Mouse (Mus musculus) neural tube, embryonic 11.5 days (tissue): ENCODE measurements around the gene Klhdc4. TPM values are rescaled to one million over a fixed set of nuclear protein-coding genes. Genes with fewer than 3 reads are reported as not detected.

ENCODE experiments used
- ATAC-seq: fragments of 200-750 bp; cut with Nextera tagmentation; 2 replicates; pipeline ENCODE4 v1.8.0; 2017; ENCODE audit warnings: moderate number of reproducible peaks, mild to moderate bottlenecking, moderate TSS enrichment, moderate library complexity; ENCODE audit not compliant: insufficient read depth, low FRiP score, low TSS enrichment
- DNase-seq: peaks from one replicate; pipeline ENCODE4 v3.0.0-alpha.2; 2015; ENCODE audit warnings: low spot score
- H3K27ac ChIP-seq: fragments of 300-500 bp; sonication (generic); 2 replicates; pipeline ENCODE4 v1.5.1; 2014; ENCODE audit warnings: low read depth, mild to moderate bottlenecking, low read length
- H3K27me3 ChIP-seq: fragments of 300-500 bp; sonication (generic); 2 replicates; pipeline ENCODE4 v1.6.1; 2014; ENCODE audit warnings: mild to moderate bottlenecking, low read length, mixed read lengths; ENCODE audit not compliant: control insufficient read depth, insufficient read depth
- H3K36me3 ChIP-seq: fragments of 300-500 bp; sonication (generic); 2 replicates; pipeline ENCODE4 v1.6.1; 2014; ENCODE audit warnings: mild to moderate bottlenecking, low read length, moderate library complexity, mixed read lengths; ENCODE audit not compliant: control insufficient read depth, insufficient read depth
- H3K4me1 ChIP-seq: fragments of 300-500 bp; sonication (generic); 2 replicates; pipeline ENCODE4 v1.6.1; 2014; ENCODE audit warnings: low read length, mixed read lengths; ENCODE audit not compliant: control insufficient read depth, insufficient read depth
- H3K4me2 ChIP-seq: fragments of 300-500 bp; sonication (generic); 2 replicates; pipeline ENCODE4 v1.6.1; 2014; ENCODE audit warnings: low read depth, mild to moderate bottlenecking, moderate library complexity
- H3K4me3 ChIP-seq: fragments of 300-500 bp; sonication (generic); 2 replicates; pipeline ENCODE4 v1.5.1; 2014; ENCODE audit warnings: low read depth, low read length
- H3K9ac ChIP-seq: fragments of 300-500 bp; sonication (generic); 2 replicates; pipeline ENCODE4 v1.6.1; 2014; ENCODE audit warnings: mild to moderate bottlenecking, low read length
- H3K9me3 ChIP-seq: fragments of 300-500 bp; sonication (generic); 2 replicates; pipeline ENCODE4 v1.6.1; 2016; ENCODE audit warnings: low read length; ENCODE audit not compliant: control insufficient read depth
- WGBS: fragments of 180-500 bp; shearing (Covaris S2); extraction: QIAGEN DNeasy Blood & Tissue Kit; methylation state at CpG from one replicate; pipeline ENCODE4 v1.1.7; 2014; 5-methylcytosine and 5-hydroxymethylcytosine counted together
- polyA plus RNA-seq: library from polyadenylated mRNA; unstranded; fragments of >200 nt; fragmentation: Nextera tagmentation; extraction: Ambion mirVana; gene quantifications from 2 replicates; pipeline ENCODE4 v1.2.1, GENCODE M21; 2014

Gene Klhdc4
- polyA plus RNA-seq, 1 experiment from 2014 or later, result 57.8 TPM

GRCm38 (mm10) chr8:121868896-121869295 lies 39.5 kb upstream of the Klhdc4 start:
- H3K9me3 ChIP-seq, result no peaks in the 10 kb centered on the region
- DNase-seq (no peak), ATAC-seq (no peak)
- H3K36me3 ChIP-seq, result no peaks in the 10 kb centered on the region
- no peaks in the 10 kb centered on the region for H3K27me3 ChIP-seq
- H3K27ac ChIP-seq, result no peak overlapping the region
- 0 out of 2 replicates have a peak, but pooled peaks cover 5% of the 10 kb centered on the region for H3K4me1 ChIP-seq
- H3K4me3 ChIP-seq, result no peak overlapping the region
- WGBS, result 89% methylated on average over 7 of the region's 7 CpGs
- H3K4me2 ChIP-seq, result no peak overlapping the region
- no peak overlapping the region for H3K9ac ChIP-seq

- H3K9me3 ChIP-seq, result no peaks in the 10 kb centered on the region
- 84% methylated on average over 5 of the region's 5 CpGs for WGBS
- H3K4me2 ChIP-seq, result no peak overlapping the region
- ATAC-seq (no peak), DNase-seq (no peak)
- no peak overlapping the region for H3K27ac ChIP-seq
- H3K36me3 ChIP-seq, result no peaks in the 10 kb centered on the region
- H3K27me3 ChIP-seq, result no peaks in the 10 kb centered on the region
- H3K4me1 ChIP-seq, result 0 out of 2 replicates have a peak, but pooled peaks cover 5% of the 10 kb centered on the region
- H3K9ac ChIP-seq, result no peak overlapping the region
- no peak overlapping the region for H3K4me3 ChIP-seq
These were observed 38.8 kb upstream of the Klhdc4 start for GRCm38 (mm10) chr8:121868196-121868595.

- H3K4me1 ChIP-seq, result no peaks in the 10 kb centered on the region
- no peak overlapping the region for H3K4me2 ChIP-seq
- no peaks in the 10 kb centered on the region for H3K9me3 ChIP-seq
- no peak overlapping the region for H3K27ac ChIP-seq
- H3K9ac ChIP-seq, result no peak overlapping the region
- no peak for ATAC-seq
- no peaks in the 10 kb centered on the region for H3K27me3 ChIP-seq
- H3K36me3 ChIP-seq, result no peaks in the 10 kb centered on the region
- no peak for DNase-seq
- WGBS, result 69% methylated on average over 8 of the region's 8 CpGs
- H3K4me3 ChIP-seq, result no peak overlapping the region
These were observed 36.0 kb upstream of the Klhdc4 start for GRCm38 (mm10) chr8:121865356-121865755.

- H3K4me1 ChIP-seq, result no peaks in the 10 kb centered on the region
- H3K9me3 ChIP-seq, result no peaks in the 10 kb centered on the region
- H3K36me3 ChIP-seq, result no peaks in the 10 kb centered on the region
- no peak overlapping the region for H3K4me2 ChIP-seq
- no peak overlapping the region for H3K9ac ChIP-seq
- no peak for ATAC-seq
- no peak overlapping the region for H3K4me3 ChIP-seq
- no peak overlapping the region for H3K27ac ChIP-seq
- no peak for DNase-seq
- WGBS, result 75% methylated on average over 12 of the region's 12 CpGs
- H3K27me3 ChIP-seq, result no peaks in the 10 kb centered on the region
These were observed 32.6 kb upstream of the Klhdc4 start for GRCm38 (mm10) chr8:121861806-121862548.

- Histone ChIP-seq H3K9ac (no peak overlapping the region), H3K4me1 (no peaks in the 10 kb centered on the region), H3K4me2 (no peak overlapping the region), H3K27ac (no peak overlapping the region), H3K9me3 (no peaks in the 10 kb centered on the region), H3K36me3 (no peaks in the 10 kb centered on the region), H3K27me3 (no peaks in the 10 kb centered on the region), H3K4me3 (no peak overlapping the region)
- WGBS, result 61% methylated on average over 6 of the region's 6 CpGs
- ATAC-seq (no peak), DNase-seq (no peak)
These were observed 31.9 kb upstream of the Klhdc4 start for GRCm38 (mm10) chr8:121861276-121861675.

- H3K27ac ChIP-seq, result no peak overlapping the region
- no peak overlapping the region for H3K4me2 ChIP-seq
- no peak overlapping the region for H3K4me3 ChIP-seq
- 54% methylated on average over 2 of the region's 2 CpGs for WGBS
- no peaks in the 10 kb centered on the region for H3K4me1 ChIP-seq
- H3K27me3 ChIP-seq, result no peaks in the 10 kb centered on the region
- ATAC-seq (no peak), DNase-seq (no peak)
- no peak overlapping the region for H3K9ac ChIP-seq
- H3K36me3 ChIP-seq, result no peaks in the 10 kb centered on the region
- no peaks in the 10 kb centered on the region for H3K9me3 ChIP-seq
These were observed 28.4 kb upstream of the Klhdc4 start for GRCm38 (mm10) chr8:121857747-121858146.

- H3K27ac ChIP-seq, result no peak overlapping the region
- no peak overlapping the region for H3K9ac ChIP-seq
- no peak for ATAC-seq
- no peak overlapping the region for H3K4me3 ChIP-seq
- no peak for DNase-seq
- H3K27me3 ChIP-seq, result no peaks in the 10 kb centered on the region
- no peaks in the 10 kb centered on the region for H3K9me3 ChIP-seq
- WGBS, result 74% methylated on average over 9 of the region's 9 CpGs
- no peaks in the 10 kb centered on the region for H3K36me3 ChIP-seq
- no peaks in the 10 kb centered on the region for H3K4me1 ChIP-seq
- no peak overlapping the region for H3K4me2 ChIP-seq
These were observed 28.0 kb upstream of the Klhdc4 start for GRCm38 (mm10) chr8:121857331-121857730.

GRCm38 (mm10) chr8:121856071-121856746 lies 26.8 kb upstream of the Klhdc4 start:
- Histone ChIP-seq H3K4me2 (no peak overlapping the region), H3K36me3 (no peaks in the 10 kb centered on the region), H3K27me3 (no peaks in the 10 kb centered on the region), H3K9ac (no peak overlapping the region), H3K4me3 (no peak overlapping the region), H3K9me3 (no peaks in the 10 kb centered on the region), H3K27ac (no peak overlapping the region), H3K4me1 (peaks cover 6% of the 10 kb centered on the region; the same call in 1 of the 2 replicates)
- WGBS, result 82% methylated on average over 14 of the region's 14 CpGs
- no peak for DNase-seq
- no peak for ATAC-seq

GRCm38 (mm10) chr8:121853586-121853985 lies 24.2 kb upstream of the Klhdc4 start:
- Histone ChIP-seq H3K27me3 (no peaks in the 10 kb centered on the region), H3K27ac (no peak overlapping the region), H3K36me3 (no peaks in the 10 kb centered on the region), H3K4me3 (no peak overlapping the region), H3K9ac (no peak overlapping the region), H3K9me3 (no peaks in the 10 kb centered on the region), H3K4me1 (peaks cover 6% of the 10 kb centered on the region; the same call in 1 of the 2 replicates), H3K4me2 (no peak overlapping the region)
- no peak for ATAC-seq
- WGBS, result 91% methylated on average over 2 of the region's 2 CpGs
- DNase-seq, result no peak
